Mouse (Mus musculus) left cerebral cortex, adult 2 months (tissue): Measurements from ENCODE around the gene Fgfr2. TPM values are rescaled to one million over a fixed set of nuclear protein-coding genes. Genes with fewer than 3 reads are reported as not detected.
A peak's percentile ranks its signal among the peaks of the same experiment; 100 is the strongest.

Source experiments
- DNase-seq, 2 experiments: peaks; one replicate each; pipeline ENCODE4 v3.0.0; 2021 to 2022; ENCODE audit warnings: low spot score in 2 of 2, mixed read lengths in 1 of 2; ENCODE audit errors: extremely low spot score in 1 of 2
- H3K27ac ChIP-seq: fragments of 200-600 bp; 2 replicates; pipeline ENCODE4 v1.8.1; 2022
- H3K4me3 ChIP-seq: fragments of 200-600 bp; 2 replicates; pipeline ENCODE4 v1.8.1; 2022
- CTCF ChIP-seq: fragments of 200-600 bp; IDR thresholded peaks from 2 replicates; pipeline ENCODE4 v1.8.1; 2022; ENCODE audit warnings: antibody characterized with exemption, mild to moderate bottlenecking, moderate library complexity
- intact Hi-C: fragments of 180-260 bp; cut with DNase I; formaldehyde crosslinking; loops from one replicate; pipeline ENCODE4 v1.15.1; 2025
- total RNA-seq, 2 experiments: library from RNA; stranded (reverse); gene quantifications; 2 replicates each; pipeline ENCODE4 v1.2.3; 2021

The Fgfr2 gene
- total RNA-seq, 2 experiments from 2014 or later = 47.3 to 47.4 TPM

GRCm38 (mm10) chr7:132393582-132394175 is 729.5 kb downstream of the Fgfr2 start:
- Histone ChIP-seq H3K4me3 (no peak overlapping the region), H3K27ac (no peak overlapping the region)
- intact Hi-C loops = no loop called here
- TF ChIP-seq CTCF = no peak
- no peak for DNase-seq

GRCm38 (mm10) chr7:132393014-132393406 is 730.1 kb downstream of the Fgfr2 start:
- TF ChIP-seq CTCF = no peak
- Histone ChIP-seq H3K4me3 (no peak overlapping the region), H3K27ac (no peak overlapping the region)
- DNase-seq = no peak
- intact Hi-C loops = no loop called here

GRCm38 (mm10) chr7:132392233-132393013 is 730.7 kb downstream of the Fgfr2 start:
- DNase-seq = no peak
- Histone ChIP-seq H3K27ac (no peak overlapping the region), H3K4me3 (no peak overlapping the region)
- intact Hi-C loops = no loop called here
- no peak for TF ChIP-seq CTCF

- no peak overlapping the region for H3K4me3 ChIP-seq
- DNase-seq = no peak
- no peak for TF ChIP-seq CTCF
- no peak overlapping the region for H3K27ac ChIP-seq
- intact Hi-C loops = no loop called here
These were observed 733.7 kb downstream of the Fgfr2 start for GRCm38 (mm10) chr7:132389473-132389872.

GRCm38 (mm10) chr7:132387507-132387906 is 735.6 kb downstream of the Fgfr2 start:
- Histone ChIP-seq H3K4me3 (no peak overlapping the region), H3K27ac (no peak overlapping the region)
- no peak for DNase-seq
- intact Hi-C loops = no loop called here
- TF ChIP-seq CTCF = no peak

GRCm38 (mm10) chr7:132386316-132386715 is 736.8 kb downstream of the Fgfr2 start:
- DNase-seq = no peak
- TF ChIP-seq CTCF = no peak
- no peak overlapping the region for H3K27ac ChIP-seq
- intact Hi-C loops = no loop called here
- H3K4me3 ChIP-seq = no peak overlapping the region

GRCm38 (mm10) chr7:132385456-132386130 is 737.6 kb downstream of the Fgfr2 start:
- no peak for DNase-seq
- no peak overlapping the region for H3K4me3 ChIP-seq
- no peak for TF ChIP-seq CTCF
- no peak overlapping the region for H3K27ac ChIP-seq
- intact Hi-C loops = no loop called here

- no peak for DNase-seq
- Histone ChIP-seq H3K27ac (no peak overlapping the region), H3K4me3 (no peak overlapping the region)
- intact Hi-C loops = no loop called here
- no peak for TF ChIP-seq CTCF
These were observed 738.3 kb downstream of the Fgfr2 start for GRCm38 (mm10) chr7:132384736-132385455.

- intact Hi-C loops = no loop called here
- Histone ChIP-seq H3K4me3 (no peak overlapping the region), H3K27ac (no peak overlapping the region)
- DNase-seq = no peak
- TF ChIP-seq CTCF = no peak
These were observed 742.4 kb downstream of the Fgfr2 start for GRCm38 (mm10) chr7:132380634-132381336.

- intact Hi-C loops = no loop called here
- no peak for TF ChIP-seq CTCF
- H3K4me3 ChIP-seq = no peak overlapping the region
- DNase-seq = no peak
- no peak overlapping the region for H3K27ac ChIP-seq
These were observed 745.2 kb downstream of the Fgfr2 start for GRCm38 (mm10) chr7:132377913-132378312.

GRCm38 (mm10) chr7:132373594-132374378 is 749.4 kb downstream of the Fgfr2 start:
- Histone ChIP-seq H3K27ac (no peak overlapping the region), H3K4me3 (no peak overlapping the region)
- no peak for DNase-seq
- intact Hi-C loops = no loop called here
- TF ChIP-seq CTCF = peak; percentile 13
